Mouse (Mus musculus) kidney, postnatal 36 days (tissue): ENCODE results near the gene Gli3.

Experiments
- DNase-seq, 2 experiments: peaks; one replicate each; pipeline ENCODE4 v3.0.0; 2021 to 2022; ENCODE audit warnings: mixed read lengths in 2 of 2

The Gli3 gene

GRCm38 (mm10) chr13:15664580-15665201 is 201.7 kb downstream of the Gli3 start:
- DNase-seq = no peak

GRCm38 (mm10) chr13:15665514-15665913 is 202.5 kb downstream of the Gli3 start:
- no peak for DNase-seq

- DNase-seq = no peak
Measured at GRCm38 (mm10) chr13:15670144-15670961, 207.3 kb downstream of the Gli3 start.

GRCm38 (mm10) chr13:15670962-15671313 is 207.9 kb downstream of the Gli3 start:
- DNase-seq = no peak

GRCm38 (mm10) chr13:15675480-15675879 is 212.4 kb downstream of the Gli3 start:
- DNase-seq = no peak

- DNase-seq = peak in 1 of 2 experiments; percentile 18
Measured at GRCm38 (mm10) chr13:15677106-15677760, 214.2 kb downstream of the Gli3 start.

GRCm38 (mm10) chr13:15681530-15681929 is 218.5 kb downstream of the Gli3 start:
- no peak for DNase-seq

- DNase-seq = no peak
Measured at GRCm38 (mm10) chr13:15683006-15683405, 220.0 kb downstream of the Gli3 start.

GRCm38 (mm10) chr13:15688074-15688825 is 225.2 kb downstream of the Gli3 start:
- DNase-seq = no peak

- DNase-seq = no peak
Measured at GRCm38 (mm10) chr13:15688826-15689501, 225.9 kb downstream of the Gli3 start.

GRCm38 (mm10) chr13:15691751-15692464 is 228.9 kb downstream of the Gli3 start:
- no peak for DNase-seq

GRCm38 (mm10) chr13:15692465-15692809 is 229.4 kb downstream of the Gli3 start:
- DNase-seq = no peak

GRCm38 (mm10) chr13:15698284-15698683 is 235.2 kb downstream of the Gli3 start:
- no peak for DNase-seq

- no peak for DNase-seq
Measured at GRCm38 (mm10) chr13:15699116-15699515, 236.1 kb downstream of the Gli3 start.

- DNase-seq = no peak
Measured at GRCm38 (mm10) chr13:15704669-15705068, 241.6 kb downstream of the Gli3 start.

GRCm38 (mm10) chr13:15707481-15707881 is 244.4 kb downstream of the Gli3 start:
- DNase-seq = peak in 1 of 2 experiments; percentile 50

- DNase-seq = no peak
Measured at GRCm38 (mm10) chr13:15713486-15713885, 250.5 kb downstream of the Gli3 start.

- DNase-seq = no peak
Measured at GRCm38 (mm10) chr13:15714331-15714725, 251.3 kb downstream of the Gli3 start.

GRCm38 (mm10) chr13:15714726-15715437 is 251.8 kb downstream of the Gli3 start:
- DNase-seq = peak; percentile 24 to 63

- no peak for DNase-seq
Measured at GRCm38 (mm10) chr13:15721446-15721845, 258.4 kb downstream of the Gli3 start.

GRCm38 (mm10) chr13:15722766-15723379 is 259.8 kb downstream of the Gli3 start:
- no peak for DNase-seq
